Mouse (Mus musculus) MEL (cell line): ENCODE measurements around the gene Gm11563.

Source experiments
- CHD1 ChIP-seq: IDR thresholded peaks from 2 replicates; pipeline ENCODE4 v1.6.1; 2012; ENCODE audit warnings: low read depth, mild to moderate bottlenecking, inconsistent platforms, low read length, improper control_type of control experiment
- CHD2 ChIP-seq: IDR thresholded peaks from 2 replicates; pipeline ENCODE4 v1.6.1; 2011; ENCODE audit warnings: low read length, improper control_type of control experiment
- CTCF ChIP-seq, 3 experiments: IDR thresholded peaks in 2 of 3; conservative IDR thresholded peaks in 1 of 3; 2 replicates each; pipeline ENCODE4 v1.5.1; 2011 to 2012; ENCODE audit warnings: low read length in 3 of 3, low read depth in 2 of 3, mild to moderate bottlenecking in 2 of 3, improper control_type of control experiment in 1 of 3, inconsistent platforms in 1 of 3, mixed read lengths in 1 of 3, moderate library complexity in 1 of 3; ENCODE audit not compliant: control insufficient read depth in 1 of 3, insufficient read depth in 1 of 3, poor library complexity in 1 of 3, severe bottlenecking in 1 of 3
- E2F4 ChIP-seq: IDR thresholded peaks from 2 replicates; pipeline ENCODE4 v1.6.1; 2011; ENCODE audit warnings: low read depth, low read length, improper control_type of control experiment, borderline replicate concordance
- GABPA ChIP-seq: IDR thresholded peaks from 2 replicates; pipeline ENCODE4 v1.6.1; 2012; ENCODE audit warnings: low read depth, mild to moderate bottlenecking, inconsistent platforms, low read length, improper control_type of control experiment, moderate library complexity
- GATA1 ChIP-seq: IDR thresholded peaks from 2 replicates; pipeline ENCODE4 v1.6.1; 2011; ENCODE audit warnings: low read depth, low read length, improper control_type of control experiment
- MAX ChIP-seq: IDR thresholded peaks from 2 replicates; pipeline ENCODE4 v1.6.1; 2011; ENCODE audit warnings: low read length, improper control_type of control experiment
- MXI1 ChIP-seq: IDR thresholded peaks from 2 replicates; pipeline ENCODE4 v1.6.1; 2011; ENCODE audit warnings: mild to moderate bottlenecking, low read depth, low read length, improper control_type of control experiment
- MYC ChIP-seq: IDR thresholded peaks from 2 replicates; pipeline ENCODE4 v1.6.1; 2011; ENCODE audit warnings: low read depth, mild to moderate bottlenecking, low read length, improper control_type of control experiment, moderate library complexity
- POLR2A ChIP-seq, 2 experiments: IDR thresholded peaks; 2 replicates each; pipeline ENCODE4 v1.6.1; 2011 to 2012; ENCODE audit warnings: low read length in 2 of 2, mild to moderate bottlenecking in 2 of 2, control low read depth in 1 of 2, improper control_type of control experiment in 1 of 2, low read depth in 1 of 2, moderate library complexity in 1 of 2; ENCODE audit not compliant: control insufficient read depth in 1 of 2, insufficient read depth in 1 of 2, poor library complexity in 1 of 2
- RAD21 ChIP-seq: IDR thresholded peaks from 2 replicates; pipeline ENCODE4 v1.6.1; 2011; ENCODE audit warnings: mild to moderate bottlenecking, low read depth, low read length, improper control_type of control experiment
- TAL1 ChIP-seq: IDR thresholded peaks from 2 replicates; pipeline ENCODE4 v1.6.1; 2012; ENCODE audit warnings: mild to moderate bottlenecking, inconsistent platforms, low read length, moderate library complexity, mixed read lengths
- ZC3H11A ChIP-seq: IDR thresholded peaks from 2 replicates; pipeline ENCODE4 v1.6.1; 2012; ENCODE audit warnings: low read depth, mild to moderate bottlenecking, inconsistent platforms, low read length, improper control_type of control experiment

DNA sequence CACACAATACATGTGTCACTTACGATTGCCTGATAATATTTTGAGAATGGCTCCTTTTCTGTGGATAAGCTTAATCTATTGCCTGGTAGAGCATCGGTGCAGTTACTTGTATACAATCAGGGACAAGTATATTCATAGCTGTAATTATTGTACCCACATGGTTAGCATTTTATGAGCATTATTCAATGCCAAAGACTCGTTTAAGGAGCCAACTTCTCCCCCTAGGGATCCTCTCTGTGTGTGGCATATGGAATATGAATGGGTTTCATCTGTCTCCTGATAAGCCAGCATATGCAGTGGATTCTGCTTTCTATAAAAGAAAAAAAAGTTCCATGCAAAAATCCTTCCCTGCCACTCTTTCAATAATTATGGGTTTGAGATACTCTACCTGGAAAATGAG is 14.4 kb downstream of the Gm11563 start:
- TF ChIP-seq MYC = no peak
- TF ChIP-seq E2F4 = no peak
- TF ChIP-seq ZC3H11A = no peak
- TF ChIP-seq MAX = no peak
- TF ChIP-seq TAL1 = no peak
- no peak for TF ChIP-seq GABPA
- no peak for TF ChIP-seq MXI1
- no peak for TF ChIP-seq POLR2A (IDR thresholded peaks at IDR 0.05; ENCODE audit: control insufficient read depth in 1 of 2, insufficient read depth in 1 of 2, low read depth in 1 of 2, low read length in 2 of 2, poor library complexity in 1 of 2)
- TF ChIP-seq CHD2 = no peak
- no peak for TF ChIP-seq CTCF (IDR thresholded peaks at IDR 0.05 in 2 of 3, conservative IDR thresholded peaks at IDR 0.05 in 1 of 3; ENCODE audit: control insufficient read depth in 1 of 3, insufficient read depth in 1 of 3, low read depth in 2 of 3, low read length in 3 of 3, poor library complexity in 1 of 3, severe bottlenecking in 1 of 3)
- no peak for TF ChIP-seq RAD21
- TF ChIP-seq CHD1 = no peak
- no peak for TF ChIP-seq GATA1
